Mouse (Mus musculus): ENCODE measurements around the gene Tspo2.

DNA sequence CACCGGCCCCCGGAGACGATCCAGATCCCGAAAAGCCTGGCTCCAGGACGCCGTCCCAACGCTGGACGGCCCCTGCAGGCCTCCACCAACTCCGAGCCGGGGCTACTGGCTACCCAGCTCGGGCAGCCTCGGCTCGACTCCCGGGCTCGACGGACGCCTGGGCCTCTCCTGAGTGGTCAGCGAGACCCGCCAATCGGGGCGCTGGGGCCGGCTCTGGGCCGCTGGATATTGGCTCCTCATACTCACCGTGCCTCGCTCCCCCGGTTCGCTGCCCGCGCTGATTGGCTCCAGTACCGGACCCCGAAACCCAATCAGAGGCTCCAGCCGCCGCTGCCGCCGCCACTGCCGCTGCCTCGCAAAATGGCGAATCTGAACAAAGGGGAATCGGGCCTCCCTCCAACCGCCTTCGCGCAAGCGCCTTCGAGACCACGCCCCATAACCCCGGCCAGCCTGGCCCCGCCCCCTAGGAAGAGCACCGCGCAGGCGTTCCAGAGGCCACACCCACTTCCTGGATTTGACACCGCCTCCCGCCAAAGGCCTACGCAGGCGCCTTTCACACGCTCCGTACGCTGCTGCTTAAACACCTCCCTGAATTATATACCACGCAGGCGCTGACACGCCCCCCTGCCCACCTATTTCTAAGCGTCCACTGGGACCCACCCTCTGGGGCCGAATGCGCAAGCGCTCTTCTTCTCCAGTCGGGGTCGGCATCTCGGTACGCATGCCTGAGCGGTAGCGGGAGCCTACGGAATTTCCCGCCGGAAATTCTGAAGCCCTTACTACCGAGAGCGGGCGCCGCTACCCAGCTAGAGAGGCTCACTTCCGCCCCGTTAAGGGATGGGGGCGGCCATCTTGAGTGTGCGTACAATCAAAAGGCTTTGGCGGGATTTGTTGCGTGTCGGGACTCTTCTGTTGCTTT is 41.7 kb downstream of the Tspo2 start, which contains the start of the genes Nfya and Oard1:
- TF ChIP-seq GATA1 (IDR thresholded peaks at IDR 0.05; ENCODE audit: borderline replicate concordance, low read length) (no peak), FLI1 (IDR thresholded peaks at IDR 0.05; ENCODE audit: low read length) (peak; percentile 73; the same call in 1 of the 2 replicates)

Data from megakaryocyte, embryonic 14.5 days (primary cell).